Mouse (Mus musculus) thymus, postnatal 14 days (tissue): ENCODE results near the gene Ralgps1.

Experiments
- DNase-seq: peaks from one replicate; pipeline ENCODE4 v3.0.0; 2021

Ralgps1 gene

GRCm38 (mm10) chr2:33169445-33169844 is 201.8 kb downstream of the Ralgps1 start:
- no peak for DNase-seq

GRCm38 (mm10) chr2:33167060-33167459 is 204.2 kb downstream of the Ralgps1 start:
- DNase-seq = no peak

- no peak for DNase-seq
Measured at GRCm38 (mm10) chr2:33165710-33166374, 205.4 kb downstream of the Ralgps1 start.

- no peak for DNase-seq
Measured at GRCm38 (mm10) chr2:33165229-33165628, 206.1 kb downstream of the Ralgps1 start.

GRCm38 (mm10) chr2:33164646-33165045 is 206.6 kb downstream of the Ralgps1 start:
- DNase-seq = no peak

GRCm38 (mm10) chr2:33162126-33162525 is 209.2 kb downstream of the Ralgps1 start:
- DNase-seq = no peak

GRCm38 (mm10) chr2:33160326-33160973 is 210.8 kb downstream of the Ralgps1 start:
- no peak for DNase-seq

- no peak for DNase-seq
Measured at GRCm38 (mm10) chr2:33159593-33159992, 211.7 kb downstream of the Ralgps1 start.

- no peak for DNase-seq
Measured at GRCm38 (mm10) chr2:33158895-33159294, 212.4 kb downstream of the Ralgps1 start.

GRCm38 (mm10) chr2:33156283-33156781 is 215.0 kb downstream of the Ralgps1 start:
- no peak for DNase-seq

GRCm38 (mm10) chr2:33154751-33155372 is 216.4 kb downstream of the Ralgps1 start:
- DNase-seq = peak; percentile 67

- no peak for DNase-seq
Measured at GRCm38 (mm10) chr2:33146994-33147393, 224.3 kb downstream of the Ralgps1 start.

GRCm38 (mm10) chr2:33143292-33143691 is 228.0 kb downstream of the Ralgps1 start:
- DNase-seq = no peak

- DNase-seq = no peak
Measured at GRCm38 (mm10) chr2:33138491-33138890, 232.8 kb downstream of the Ralgps1 start.

- DNase-seq = no peak
Measured at GRCm38 (mm10) chr2:33137731-33138130, 233.6 kb downstream of the Ralgps1 start.

- no peak for DNase-seq
Measured at GRCm38 (mm10) chr2:33137244-33137643, 234.0 kb downstream of the Ralgps1 start.

- no peak for DNase-seq
Measured at GRCm38 (mm10) chr2:33136366-33136765, 234.9 kb downstream of the Ralgps1 start.

GRCm38 (mm10) chr2:33134766-33135490 is 236.4 kb downstream of the Ralgps1 start:
- DNase-seq = no peak

GRCm38 (mm10) chr2:33132306-33132705 is 239.0 kb downstream of the Ralgps1 start:
- DNase-seq = peak; percentile 41

- peak; percentile 76 for DNase-seq
Measured at GRCm38 (mm10) chr2:33131500-33132092, 239.7 kb downstream of the Ralgps1 start, which contains the start of gene Garnl3. Garnl3 (minus strand) TSS chr2:33131654.

- peak; percentile 93 for DNase-seq
Measured at GRCm38 (mm10) chr2:33130526-33131483, 240.5 kb downstream of the Ralgps1 start.

- DNase-seq = no peak
Measured at GRCm38 (mm10) chr2:33130141-33130525, 241.2 kb downstream of the Ralgps1 start.
